Mouse (Mus musculus) heart, adult 11 months (tissue): ENCODE data around the gene Rhebl1.

Source experiments
- DNase-seq: peaks from one replicate; pipeline ENCODE4 v3.0.0; 2022

Rhebl1 gene

DNA sequence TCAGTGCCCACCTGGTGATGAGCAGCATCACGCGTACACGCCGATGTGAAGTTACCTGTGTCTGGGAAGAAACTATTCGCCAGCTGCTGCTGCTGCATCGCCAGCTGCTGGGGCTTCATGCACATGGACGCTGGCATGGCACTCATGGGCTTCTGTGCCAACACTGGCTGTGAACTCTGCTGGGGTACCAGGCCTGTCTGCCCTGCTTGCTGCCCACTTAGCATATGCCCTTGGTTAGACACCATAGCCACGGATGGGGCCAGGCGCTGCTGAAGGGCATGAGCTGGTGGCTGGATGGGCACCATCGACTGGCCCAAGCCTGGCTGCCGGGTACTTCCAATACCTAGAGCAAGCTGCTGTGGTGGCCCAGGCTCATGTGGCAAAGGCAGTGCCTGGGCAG, 45.2 kb downstream of the Rhebl1 start:
- DNase-seq = peak; percentile 91

DNA sequence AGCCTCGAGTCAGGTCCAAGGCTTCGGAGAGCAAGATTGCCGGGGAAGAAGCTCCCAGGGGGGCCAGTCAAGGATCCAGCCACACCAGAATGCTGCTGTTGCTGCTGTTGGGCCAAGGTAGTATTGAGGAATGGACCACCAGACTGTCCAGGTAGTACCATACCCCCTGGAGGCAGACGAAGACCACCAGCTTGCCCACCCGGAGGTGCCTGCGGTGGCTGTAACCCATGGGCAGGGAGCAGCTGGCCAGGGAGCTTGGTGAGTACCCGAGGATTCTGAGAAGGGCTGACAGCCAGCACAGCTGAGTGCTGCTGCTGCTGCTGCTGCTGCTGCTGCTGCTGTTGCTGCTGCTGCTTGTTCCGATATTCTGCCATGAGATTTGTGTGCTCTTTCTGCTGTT, 48.2 kb downstream of the Rhebl1 start:
- DNase-seq = peak; percentile 91

DNA sequence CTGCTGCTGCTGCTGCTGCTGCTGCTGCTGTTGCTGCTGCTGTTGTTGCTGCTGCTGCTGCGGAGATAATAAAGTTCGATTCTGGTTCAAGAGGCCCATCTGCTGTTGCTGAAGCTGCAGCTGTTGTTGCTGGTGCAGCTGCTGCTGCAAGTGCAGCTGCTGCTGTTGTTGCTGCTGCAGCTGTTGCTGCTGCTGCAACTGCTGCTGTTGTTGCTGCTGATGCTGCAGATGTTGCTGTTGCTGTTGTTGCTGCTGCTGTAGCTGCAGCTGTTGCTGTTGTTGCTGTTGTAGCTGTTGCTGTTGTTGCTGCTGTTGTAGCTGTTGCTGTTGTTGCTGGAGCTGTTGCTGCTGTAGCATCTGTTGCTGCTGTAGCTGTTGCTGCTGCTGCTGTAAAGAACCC, 49.2 kb downstream of the Rhebl1 start:
- no peak for DNase-seq

DNA sequence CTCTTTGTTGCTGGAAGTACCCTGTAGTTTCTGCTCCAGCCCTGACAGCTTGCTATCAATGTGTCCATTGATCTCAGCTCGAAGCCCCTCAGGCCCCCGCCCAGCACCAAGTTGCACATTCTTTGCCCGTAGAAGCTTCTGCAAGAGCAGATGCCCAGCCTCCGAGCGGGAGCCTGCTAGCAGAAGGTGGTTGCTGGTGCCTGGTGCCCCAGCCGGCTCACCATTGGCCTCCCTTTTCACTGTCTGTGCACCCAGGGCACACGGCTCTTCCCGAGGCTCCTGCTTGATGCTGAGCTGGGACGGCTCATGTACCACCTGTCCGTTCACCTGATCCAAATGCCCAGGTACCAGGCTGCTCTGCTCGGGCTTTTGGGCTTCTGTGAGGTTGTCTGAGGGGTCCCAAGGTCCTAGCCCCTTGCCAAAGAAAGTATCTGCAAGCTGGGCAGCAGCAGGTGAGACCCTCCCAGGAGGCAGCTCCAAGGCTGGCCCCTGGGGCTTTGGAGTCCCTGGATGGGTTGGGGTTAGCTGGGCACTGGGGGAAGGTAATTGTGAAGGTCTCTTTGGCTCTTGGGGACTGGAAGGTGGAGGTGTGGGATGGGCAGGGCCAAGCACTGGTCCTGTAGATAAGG, 50.6 kb downstream of the Rhebl1 start:
- DNase-seq = peak; percentile 90

DNA sequence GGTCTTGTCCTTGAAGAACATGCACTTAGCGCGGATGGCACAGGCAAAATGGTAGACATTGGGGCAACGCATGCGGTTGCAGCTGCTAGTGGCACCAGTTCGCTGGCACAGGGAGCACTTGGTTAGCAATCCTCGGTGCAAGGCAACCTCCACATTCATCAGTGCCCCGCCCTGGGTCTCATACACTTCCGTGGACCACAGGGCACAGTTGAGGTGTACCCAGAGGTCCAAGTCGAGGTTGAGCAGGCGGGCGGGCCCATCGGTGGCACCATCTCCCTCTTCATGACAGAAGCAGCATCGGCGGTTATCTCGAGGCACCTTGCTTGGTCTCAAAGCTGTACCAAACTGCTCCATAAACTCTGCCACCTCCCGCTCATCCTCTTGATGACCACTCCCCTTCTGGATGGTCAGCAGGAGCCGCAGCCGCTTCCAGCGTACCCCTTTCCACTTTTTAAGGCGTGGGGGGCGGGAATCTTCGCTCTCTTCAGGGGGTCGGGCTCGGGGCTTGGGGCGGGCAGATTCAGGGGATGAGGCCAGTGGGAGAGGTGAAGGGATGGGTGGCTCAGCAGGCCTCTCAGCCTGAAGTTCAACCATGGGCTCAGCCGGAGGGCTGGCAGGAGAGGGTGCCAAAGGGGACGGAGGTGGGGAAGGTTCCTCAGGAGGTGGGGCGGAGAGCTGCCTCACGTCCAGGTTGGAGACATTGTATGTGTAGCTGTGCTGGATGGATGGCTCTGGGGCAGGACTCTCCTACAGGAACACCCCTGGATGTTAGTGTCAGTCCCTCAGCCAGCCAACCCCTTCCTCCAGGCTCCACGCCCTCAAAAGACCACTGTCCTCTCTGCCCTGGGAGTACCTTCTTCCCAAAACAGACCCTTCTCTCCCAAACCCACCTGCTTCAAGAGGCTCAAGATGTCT, 54.4 kb downstream of the Rhebl1 start:
- DNase-seq = peak; percentile 92

DNA sequence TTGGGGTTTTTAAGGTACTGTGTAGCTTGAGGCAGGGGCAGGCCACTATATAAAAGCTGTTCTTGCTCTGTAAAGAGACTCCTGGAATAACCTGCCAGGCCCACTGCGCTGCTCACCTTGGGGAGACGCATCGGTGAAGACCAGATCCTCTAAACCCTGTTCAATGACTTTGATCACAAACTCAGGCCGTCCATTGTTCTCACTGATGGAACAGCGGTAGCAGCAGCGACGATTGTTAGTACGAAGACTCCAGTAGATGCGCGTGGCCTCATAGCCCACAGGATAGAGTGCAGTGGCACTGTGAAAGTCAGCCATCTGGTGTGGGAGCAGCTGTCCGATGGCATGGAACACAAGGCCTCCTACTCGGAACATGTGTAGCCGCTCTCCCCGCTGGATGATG, 55.2 kb downstream of the Rhebl1 start:
- DNase-seq = peak; percentile 91

DNA sequence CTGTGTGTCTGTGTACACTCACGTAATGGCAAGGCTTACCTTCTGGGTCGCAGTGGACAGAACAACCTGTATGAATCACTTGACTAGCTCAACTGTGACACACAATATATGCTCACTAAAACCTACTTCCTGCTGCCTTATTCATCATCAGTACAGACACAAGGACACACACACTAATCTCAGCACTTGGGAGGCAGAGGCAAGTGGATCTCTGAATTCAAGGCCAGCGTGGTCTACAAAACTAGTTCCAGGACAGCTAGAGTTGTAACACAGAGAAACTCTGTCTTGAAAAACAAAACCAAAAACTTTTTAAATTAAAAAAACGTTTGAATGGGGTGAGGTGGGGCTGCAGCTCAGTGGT, 56.6 kb downstream of the Rhebl1 start:
- DNase-seq = no peak

DNA sequence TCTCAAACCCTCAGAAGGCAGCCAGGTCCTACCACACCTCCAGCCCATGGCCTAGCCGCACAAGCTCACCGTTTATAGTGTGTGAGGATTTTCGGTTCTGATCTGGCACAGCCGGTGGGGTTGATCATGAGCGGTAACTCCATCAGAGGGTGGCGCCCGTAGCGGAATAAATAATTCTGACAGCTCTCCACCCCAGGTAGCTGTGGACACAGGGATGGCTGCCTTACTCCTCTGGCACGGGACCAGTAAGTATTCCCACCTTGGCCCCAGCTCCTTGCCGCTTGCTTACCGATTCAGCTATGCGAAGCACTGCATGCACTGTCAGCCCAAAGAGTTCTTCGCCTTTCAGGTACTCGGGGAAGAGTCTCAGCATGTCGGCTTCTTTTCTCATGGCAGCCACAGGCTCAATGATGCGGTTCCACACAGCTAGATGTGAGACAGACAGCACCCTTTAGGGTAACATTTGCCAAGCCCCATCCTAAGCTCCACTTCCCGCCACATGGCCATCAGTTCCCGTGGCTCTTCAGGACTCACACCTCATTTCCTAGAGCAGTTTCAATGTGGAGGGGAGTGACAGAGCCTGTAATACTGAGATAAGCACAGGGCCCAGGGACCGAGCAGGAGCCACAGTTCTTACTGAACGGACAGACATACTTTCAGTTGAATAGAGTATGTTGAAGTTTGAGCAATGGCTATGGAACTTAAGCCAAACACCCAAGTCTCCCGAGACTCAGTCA, 57.2 kb downstream of the Rhebl1 start:
- peak; percentile 90 for DNase-seq

DNA sequence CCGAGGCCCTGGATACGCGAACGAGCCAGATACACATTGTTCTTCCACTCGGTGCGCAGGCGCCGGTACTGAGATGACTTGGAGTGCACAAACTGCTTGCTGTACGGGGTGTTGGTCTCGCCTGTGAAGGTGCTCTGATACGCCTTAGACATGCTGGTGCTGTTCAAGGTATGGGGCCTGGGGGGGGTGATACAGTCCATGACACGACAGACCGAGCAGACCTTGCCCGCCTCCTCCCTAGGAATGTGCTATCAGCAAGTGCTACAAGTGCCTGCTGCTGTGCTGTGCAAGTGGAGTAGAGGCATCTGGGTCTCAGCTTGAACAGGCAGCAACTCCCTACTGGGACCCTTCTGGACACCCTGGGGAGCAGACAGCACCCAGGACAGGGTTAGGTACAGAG, 59.0 kb downstream of the Rhebl1 start:
- peak; percentile 93 for DNase-seq

DNA sequence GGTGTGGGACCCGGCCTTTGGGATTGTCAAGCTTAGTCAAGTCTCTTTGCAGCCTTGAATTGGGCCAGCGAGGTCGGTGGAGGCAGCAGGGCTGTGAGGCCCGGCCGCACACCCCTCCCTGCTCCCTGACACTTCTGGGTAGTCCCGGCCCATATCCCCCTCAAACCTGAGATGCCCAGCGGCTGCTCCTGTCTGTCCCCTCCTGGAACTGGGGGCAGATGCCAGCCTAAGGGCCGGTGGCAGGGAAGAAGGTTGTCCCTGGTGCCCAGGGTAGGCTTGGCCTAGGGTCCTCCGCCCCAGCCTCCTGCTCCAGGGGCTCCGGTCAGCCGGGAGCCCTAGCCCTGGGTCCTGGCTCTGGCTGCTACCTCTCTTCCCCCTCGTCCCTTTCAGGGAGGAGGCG, 60.3 kb downstream of the Rhebl1 start:
- DNase-seq = peak; percentile 92

DNA sequence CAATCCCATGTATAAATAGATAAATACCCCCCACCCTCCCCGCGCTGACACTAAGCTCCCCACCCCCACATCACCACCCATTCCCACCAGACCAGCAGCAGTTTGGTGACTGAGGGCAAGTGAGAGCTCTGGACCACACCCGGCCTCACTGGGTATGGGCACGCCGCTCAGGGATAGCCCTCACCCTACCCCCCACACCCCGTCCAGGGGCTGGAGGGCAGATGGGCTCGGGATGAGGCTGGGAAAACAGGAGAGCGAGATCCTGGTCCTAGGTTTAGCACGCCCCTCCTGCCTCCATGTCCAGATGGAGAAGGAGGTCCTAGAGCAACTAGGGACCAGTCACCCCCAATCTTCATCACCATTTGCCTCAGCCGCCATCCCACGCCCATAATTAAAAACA, 61.1 kb downstream of the Rhebl1 start:
- DNase-seq = peak; percentile 94

DNA sequence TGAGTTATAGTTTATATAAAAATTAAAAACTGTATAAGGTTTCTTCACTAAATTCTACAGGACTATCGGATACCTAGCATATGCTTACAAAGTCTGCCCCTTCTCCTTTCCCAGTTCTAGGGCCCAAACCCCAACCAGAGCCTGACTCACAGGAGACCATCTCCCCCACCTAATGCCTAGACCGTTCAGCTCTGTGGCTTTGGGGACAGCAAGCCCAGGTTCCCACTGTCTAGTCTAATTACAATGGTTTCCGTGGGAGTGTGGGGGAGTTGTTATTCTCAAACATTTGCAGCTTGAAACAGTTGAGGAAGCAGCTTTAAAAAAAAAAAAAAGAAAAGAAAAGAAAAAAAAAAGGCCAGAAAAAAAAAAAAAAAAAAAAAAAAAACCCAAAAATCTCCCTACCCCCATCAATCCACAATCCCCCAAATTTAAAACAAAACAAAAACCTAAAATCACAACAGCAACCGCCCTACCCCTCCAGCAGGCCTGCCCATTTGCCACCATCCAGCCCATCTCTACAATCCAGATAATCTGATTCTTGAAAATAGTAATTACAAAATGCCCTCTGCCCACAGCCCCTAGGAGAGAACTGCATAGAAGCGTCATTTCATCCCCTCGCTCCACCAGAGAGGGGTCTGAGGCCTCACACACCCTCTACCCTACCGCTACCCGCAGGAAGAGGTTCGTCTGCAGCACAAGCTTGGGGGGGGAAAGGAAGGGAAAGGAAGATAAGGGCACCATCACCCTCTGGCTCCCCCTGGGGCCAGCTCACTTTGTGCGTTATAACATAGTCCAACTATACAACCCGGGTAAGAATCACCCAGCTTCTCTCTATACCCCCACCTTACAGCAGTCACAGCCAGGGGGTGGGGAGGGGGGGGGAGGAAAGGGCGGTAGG, 61.9 kb downstream of the Rhebl1 start:
- no peak for DNase-seq

DNA sequence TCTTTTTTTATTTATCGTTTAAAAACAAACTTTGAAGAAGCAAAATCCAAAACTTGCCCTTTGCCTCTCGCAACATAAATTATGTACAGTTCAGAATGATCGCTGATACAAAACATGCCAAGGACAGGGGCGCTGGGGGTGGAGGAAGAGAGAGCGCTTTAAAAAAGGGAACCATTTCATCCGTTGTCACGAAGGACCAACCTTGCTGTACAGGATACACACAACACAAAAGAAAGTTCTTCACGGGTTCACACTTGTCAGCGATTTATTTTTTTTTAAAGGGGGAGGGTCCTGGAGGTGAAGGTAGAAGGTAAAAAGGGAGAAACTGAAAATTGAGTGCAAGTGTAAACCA, 62.7 kb downstream of the Rhebl1 start:
- DNase-seq = no peak

DNA sequence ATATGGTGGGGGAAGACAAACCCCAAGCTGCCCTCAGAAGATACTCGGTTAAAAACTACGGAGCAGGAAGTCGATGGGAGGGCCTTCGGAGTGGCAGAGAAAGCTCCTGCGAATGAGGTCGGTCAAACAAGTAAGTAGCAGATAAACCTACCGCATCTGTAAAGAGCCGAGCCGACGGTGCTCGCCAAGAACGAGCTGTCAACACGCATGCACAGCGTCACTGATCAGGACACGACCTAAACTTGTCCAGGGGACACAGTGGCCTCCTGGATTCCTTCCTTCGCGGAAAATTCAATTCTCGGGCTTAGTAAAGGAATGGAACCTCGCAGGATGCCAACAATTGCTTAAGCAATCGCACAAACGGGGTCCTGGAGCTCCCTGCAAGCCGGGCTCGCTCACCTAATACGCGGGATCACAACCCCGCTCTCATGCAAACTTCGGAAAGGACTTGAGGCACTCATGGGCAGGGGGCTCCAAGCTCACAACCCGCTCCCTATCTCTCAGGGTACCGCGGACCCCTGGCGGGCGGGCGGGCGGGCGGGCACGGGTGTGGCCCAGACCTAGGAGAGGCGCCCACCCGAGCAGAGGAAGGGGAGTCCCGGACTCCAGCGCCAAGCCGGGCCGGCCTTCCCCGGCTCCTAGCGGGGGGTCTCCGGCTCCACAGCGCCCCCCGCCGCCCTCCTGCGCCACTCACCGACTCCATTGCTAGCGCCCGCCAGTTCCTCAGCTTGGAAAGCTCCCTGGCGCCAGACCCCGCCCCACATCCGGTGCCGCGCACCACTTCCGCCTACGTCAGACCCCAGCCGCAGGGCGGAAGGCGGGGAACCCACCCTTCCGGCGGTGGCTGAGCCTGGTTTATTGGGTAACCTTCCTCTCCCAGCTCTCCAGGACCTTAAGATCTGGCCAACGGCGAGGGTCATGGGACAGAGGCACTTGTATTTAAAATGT, 63.3 kb downstream of the Rhebl1 start, which contains the start of gene Prkag1:
TSS of gene Prkag1 (minus strand) at position 786 of the 948 bp plus-strand sequence.
- DNase-seq = peak; percentile 100
